Mouse (Mus musculus) CD4-positive, CD25-positive, alpha-beta regulatory T cell, adult 4 months (primary cell): ENCODE measurements around the gene Rac2. TPM values are rescaled to one million over a fixed set of nuclear protein-coding genes. Genes with fewer than 3 reads are reported as not detected.

Source experiments
- ATAC-seq: one replicate; pipeline ENCODE4 v1.8.0; 2017
- polyA plus RNA-seq, 2 experiments: library from polyadenylated mRNA; unstranded; fragments of 100-300 nt; shearing (Covaris generic); gene quantifications; one replicate each; pipeline ENCODE4 v1.2.1; 2017

Gene Rac2
- polyA plus RNA-seq, 2 experiments from 2014 or later: 2,983 to 4,093 TPM

DNA sequence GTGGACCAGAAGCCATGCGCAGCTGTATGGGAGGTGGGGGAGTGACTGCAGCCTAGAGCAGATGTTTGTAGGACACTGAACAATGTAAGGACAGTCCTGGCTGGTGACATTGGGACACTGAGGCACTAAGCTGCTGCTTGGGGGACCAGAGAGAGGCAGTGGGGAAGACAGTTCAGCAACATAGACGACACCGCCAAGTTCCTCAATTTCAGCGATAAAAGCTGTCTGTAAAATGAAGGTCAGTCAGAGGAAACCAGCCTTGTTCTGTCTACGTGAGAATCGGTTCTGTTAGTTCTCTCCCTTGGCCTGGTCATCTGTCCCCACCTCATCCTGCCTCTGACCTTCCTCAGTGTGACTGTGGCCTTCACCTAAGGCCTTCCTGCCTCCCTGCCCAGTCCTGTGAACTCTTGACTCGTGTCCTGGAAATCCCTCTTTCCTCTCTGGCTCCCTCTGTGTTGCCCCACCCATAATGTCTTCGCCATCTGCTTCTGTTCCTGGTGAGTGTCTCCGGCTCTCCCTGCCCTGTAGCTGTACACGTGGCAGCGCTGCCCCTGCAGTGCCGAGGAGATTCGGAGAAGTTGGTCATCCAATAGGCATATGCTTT is 52.4 kb downstream of the Rac2 start:
- ATAC-seq: no peak

DNA sequence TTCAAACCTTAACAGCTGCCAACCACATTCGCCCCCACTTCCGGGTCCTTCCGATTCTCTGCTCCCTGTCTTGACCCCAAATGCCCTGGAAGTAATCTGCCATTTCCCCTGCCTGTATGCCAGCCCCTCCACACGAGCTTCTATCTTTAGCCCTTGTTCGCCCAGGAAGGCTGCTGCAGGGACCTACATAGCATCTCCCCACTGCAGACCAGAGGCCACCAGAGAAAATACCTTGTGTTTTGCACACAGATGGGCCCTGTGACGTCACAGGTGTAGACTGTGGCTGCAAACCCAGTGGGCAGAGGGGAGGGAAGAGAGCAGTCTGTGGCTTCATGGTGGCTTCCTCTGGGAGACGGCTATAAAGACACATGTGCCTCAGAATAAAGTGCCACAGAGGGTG is 54.4 kb downstream of the Rac2 start:
- peak; percentile 34 for ATAC-seq

DNA sequence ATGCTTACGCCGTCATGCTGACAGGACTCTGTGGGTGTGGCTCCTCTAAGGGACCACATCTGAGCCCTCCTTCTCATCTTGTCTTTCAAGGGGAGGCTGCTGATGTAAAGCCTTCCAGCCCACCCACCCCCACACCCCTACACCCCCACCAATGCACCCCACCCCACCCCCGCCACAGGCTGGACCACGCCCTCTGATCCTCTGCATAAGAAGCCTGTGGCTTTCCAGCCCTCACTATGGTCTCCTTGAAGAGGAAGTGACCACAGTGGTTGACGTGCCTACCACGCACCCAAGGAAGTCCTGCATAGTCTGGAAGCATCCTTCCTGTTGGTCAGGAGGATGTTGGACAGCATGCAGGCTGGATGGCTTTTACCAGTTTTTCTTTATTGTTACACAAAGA is 56.8 kb downstream of the Rac2 start:
- no peak for ATAC-seq

DNA sequence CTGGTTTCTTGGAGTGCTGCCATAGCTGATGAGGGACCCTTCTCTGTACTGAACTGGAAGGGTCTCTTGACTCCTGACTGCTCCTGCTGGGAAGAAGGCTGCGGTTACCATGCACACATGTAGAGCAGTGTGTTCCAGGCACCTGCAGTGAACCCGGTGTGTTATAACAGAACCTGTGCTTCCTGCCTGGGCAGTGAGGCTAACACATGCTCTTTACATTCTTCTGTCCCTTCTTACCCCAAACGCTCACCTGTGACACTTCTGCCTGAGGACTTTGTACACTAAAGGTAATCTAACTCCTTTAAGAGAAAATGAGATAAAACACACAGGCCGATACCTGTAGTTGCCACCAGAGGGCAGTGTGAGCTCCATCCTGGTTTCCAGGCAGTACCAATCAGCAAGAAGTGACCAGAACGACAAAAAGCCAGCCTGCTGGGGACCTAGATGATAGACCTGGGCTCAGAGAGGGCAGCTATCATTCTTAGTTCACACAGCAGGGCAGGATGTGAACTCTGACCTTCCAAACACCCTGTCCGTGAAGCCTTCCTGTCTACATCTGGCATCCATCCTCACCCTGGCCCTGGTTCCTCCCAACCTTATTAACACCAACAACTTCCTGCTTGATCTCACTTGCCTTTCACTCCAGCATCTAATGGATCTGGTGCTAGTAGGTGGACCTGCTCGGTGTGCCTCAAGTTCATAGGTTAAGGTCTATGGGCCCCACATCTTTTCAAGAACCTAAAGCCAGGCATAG is 58.0 kb downstream of the Rac2 start:
- ATAC-seq: peak; percentile 58

DNA sequence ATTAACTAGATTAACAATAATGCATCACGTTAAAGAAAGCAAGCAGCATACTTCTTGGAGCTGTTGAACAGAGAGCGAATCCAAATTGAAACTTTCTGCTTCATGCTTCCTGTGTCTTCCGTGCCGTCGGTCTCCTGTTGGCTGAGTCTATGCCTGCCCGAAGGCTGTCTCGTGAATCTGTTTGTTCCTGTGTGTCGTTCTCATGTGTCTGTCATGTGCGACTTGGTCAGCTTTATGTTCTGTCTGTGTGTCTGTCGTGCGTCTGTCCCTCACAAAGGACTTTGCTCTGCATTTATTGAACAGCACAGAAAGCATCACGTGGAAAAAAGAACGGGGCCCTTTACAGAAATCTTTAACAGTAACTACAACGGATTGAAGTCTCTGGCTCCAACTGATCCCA is 59.6 kb downstream of the Rac2 start:
- no peak for ATAC-seq

DNA sequence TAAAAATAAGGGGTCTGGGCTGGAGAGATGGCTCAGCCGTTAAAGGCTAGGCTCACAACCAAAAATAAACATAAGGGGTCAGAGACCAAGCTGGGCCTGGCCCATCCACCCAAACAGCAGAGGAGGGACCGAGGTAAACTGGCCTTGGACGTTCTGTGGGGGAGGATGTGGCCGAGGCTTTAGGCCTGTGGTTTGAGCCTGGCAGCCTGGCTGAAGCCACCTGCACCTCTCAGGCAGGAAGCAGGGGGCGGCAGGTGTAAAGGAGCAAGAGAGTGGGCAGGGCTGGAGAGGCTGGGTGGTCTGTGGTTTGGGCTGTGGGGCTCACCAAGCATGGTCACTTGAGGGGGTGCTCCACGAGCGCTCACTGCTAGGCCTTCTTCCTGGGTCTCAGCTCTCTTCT is 60.6 kb downstream of the Rac2 start:
- ATAC-seq: no peak

DNA sequence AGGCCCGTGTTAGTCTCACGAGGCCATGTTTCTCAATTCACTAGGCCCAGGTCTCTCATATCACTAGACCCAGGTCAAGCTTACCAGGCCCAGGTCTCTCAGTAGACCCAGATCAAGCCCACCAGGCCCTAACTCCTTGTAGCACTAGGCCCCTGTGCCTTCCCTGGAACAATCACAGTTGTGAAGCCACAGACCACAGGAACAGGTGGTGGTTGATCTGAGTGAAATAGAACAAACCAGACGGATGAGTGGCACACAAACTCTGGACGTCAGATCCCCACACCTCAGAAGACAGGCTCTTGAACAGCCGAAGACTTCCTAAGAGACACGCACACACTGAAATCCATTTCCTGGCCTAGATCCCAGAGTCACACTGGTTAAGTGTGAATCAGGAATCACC is 61.8 kb downstream of the Rac2 start:
- peak; percentile 22 for ATAC-seq

DNA sequence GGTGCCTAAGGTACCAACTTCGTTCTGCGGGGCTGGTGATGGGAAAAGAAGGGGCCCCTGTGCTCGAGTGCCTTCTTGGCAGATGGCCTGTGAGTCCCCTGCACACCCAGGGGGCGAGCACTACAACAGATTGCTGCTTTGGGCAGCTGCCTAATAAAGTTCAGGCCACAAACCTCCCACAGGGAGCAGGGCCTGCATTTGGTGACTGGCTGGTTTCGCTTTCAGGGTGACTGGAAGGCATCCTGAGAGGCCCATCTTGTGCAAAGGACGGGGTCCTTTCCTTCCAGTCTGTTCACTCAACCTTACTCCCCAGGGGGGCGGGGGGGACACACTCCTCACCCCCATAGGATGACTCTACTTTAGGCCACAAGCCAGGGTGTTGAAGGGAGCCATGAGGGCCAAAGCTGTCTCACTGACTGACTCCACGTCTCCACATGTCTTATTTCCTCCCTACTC is 62.4 kb downstream of the Rac2 start:
- peak; percentile 65 for ATAC-seq

DNA sequence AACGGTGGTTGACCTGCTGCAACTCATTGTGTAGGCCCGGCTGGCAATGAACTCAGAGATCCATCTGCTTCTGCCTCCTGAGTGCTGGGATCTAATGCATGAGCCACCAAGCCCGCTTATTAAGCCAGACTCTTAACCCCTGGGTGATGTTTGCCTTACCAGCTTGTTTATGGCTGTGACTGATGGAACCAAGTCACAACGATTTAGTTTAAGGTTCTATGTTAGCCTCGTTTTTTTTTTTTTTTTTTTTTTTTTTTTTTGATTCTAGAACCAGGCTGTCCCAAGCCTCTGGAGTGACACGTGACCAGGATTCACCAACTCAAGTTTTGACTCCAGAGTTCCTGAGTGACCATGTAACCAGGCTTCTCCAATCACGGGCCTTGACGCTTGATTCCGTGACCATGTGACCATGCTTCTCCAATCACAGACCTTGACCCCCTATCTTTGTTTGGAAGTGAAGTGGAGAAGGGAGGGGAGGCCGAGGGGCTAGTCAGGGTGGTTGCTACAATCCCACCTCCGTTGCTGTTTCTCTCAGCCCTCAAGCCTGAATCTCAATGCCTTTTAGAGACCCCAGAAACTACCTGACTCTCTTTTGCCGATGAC is 63.2 kb downstream of the Rac2 start:
- ATAC-seq: no peak

Other genes starting within 250 kb of the Rac2 start
- gene Csf2rb, start 247.0 kb downstream of the Rac2 start, polyA plus RNA-seq: under 1 TPM; 0.08 to 0.63 TPM
- not detected for gene Tex33, start 176.9 kb downstream of the Rac2 start, polyA plus RNA-seq
- 1 to 10 TPM; 1.6 to 2.8 TPM for gene Tst, start 166.9 kb downstream of the Rac2 start, polyA plus RNA-seq
- 1 to 10 TPM; 1.2 to 5.7 TPM for gene Mpst, start 166.4 kb downstream of the Rac2 start, polyA plus RNA-seq
- gene Kctd17, start 144.2 kb downstream of the Rac2 start, polyA plus RNA-seq: 1 to 10 TPM; 5.1 to 5.5 TPM
- not detected for gene Tmprss6, start 104.1 kb downstream of the Rac2 start, polyA plus RNA-seq
- 100 to 1,000 TPM; 529 to 771 TPM for gene Il2rb, start 77.5 kb downstream of the Rac2 start, polyA plus RNA-seq
- gene C1qtnf6, start 41.4 kb downstream of the Rac2 start, polyA plus RNA-seq: 10 to 100 TPM; 10.2 to 14.3 TPM
- not detected for gene Sstr3, start 28.1 kb downstream of the Rac2 start, polyA plus RNA-seq
- 100 to 1,000 TPM; 299 to 603 TPM for gene Cyth4, start 24.3 kb upstream of the Rac2 start, polyA plus RNA-seq
- gene Elfn2, start 146.0 kb upstream of the Rac2 start, polyA plus RNA-seq: under 1 TPM in 1 of 2 experiments, not detected in 1; 0.10 TPM
- gene Mfng, start 200.7 kb upstream of the Rac2 start, polyA plus RNA-seq: 100 to 1,000 TPM in 1 of 2 experiments, 10 to 100 TPM in 1; 61.3 to 136 TPM
- gene Card10, start 230.3 kb upstream of the Rac2 start, polyA plus RNA-seq: not detected